Mouse (Mus musculus) urinary bladder, adult 18-20 months (tissue): Measurements from ENCODE around the gene Ripor3.

ENCODE experiments used
- DNase-seq, 2 experiments: peaks; one replicate each; pipeline ENCODE4 v3.0.0; 2022; ENCODE audit warnings: low spot score in 2 of 2, mixed read lengths in 2 of 2

The Ripor3 gene

DNA sequence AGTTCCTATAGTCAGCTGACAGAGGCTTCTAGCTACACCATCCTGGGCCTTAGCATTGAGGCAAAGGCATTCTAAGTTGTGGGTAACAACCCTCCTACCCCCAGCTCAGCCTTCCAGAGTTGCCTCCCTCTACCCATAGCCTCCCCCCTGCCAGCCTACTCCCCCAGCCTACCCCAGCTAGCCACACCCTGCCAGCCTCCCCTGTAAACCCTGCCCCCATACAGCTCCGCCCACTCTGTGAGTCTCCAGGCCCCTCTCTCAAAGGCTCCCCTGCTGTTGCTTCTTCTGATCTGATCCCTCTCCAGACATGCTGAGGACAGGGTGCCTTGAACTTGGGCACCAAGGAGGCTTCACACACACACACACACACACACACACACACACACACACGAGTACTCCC is 21.4 kb upstream of the Ripor3 start:
- DNase-seq, result no peak

DNA sequence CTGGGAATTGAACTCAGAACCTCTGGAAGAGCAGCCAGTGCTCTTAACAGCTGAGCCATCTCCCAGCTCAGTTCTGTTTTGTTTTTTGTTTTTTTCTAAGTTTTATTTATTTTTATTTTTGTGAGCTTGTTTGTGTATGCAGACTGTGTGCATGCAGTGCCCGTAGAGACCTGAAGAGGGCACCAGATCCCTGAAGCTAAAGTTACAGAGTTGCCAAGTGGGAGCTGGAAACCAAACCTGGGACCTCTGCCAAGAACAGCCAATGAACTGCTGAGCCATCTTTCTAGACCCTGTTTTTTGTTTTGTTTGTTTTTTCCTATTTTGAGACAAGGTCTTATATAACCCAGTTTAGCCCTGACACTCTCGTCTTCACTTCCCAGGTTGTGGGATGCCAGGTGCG is 18.0 kb upstream of the Ripor3 start:
- no peak for DNase-seq

DNA sequence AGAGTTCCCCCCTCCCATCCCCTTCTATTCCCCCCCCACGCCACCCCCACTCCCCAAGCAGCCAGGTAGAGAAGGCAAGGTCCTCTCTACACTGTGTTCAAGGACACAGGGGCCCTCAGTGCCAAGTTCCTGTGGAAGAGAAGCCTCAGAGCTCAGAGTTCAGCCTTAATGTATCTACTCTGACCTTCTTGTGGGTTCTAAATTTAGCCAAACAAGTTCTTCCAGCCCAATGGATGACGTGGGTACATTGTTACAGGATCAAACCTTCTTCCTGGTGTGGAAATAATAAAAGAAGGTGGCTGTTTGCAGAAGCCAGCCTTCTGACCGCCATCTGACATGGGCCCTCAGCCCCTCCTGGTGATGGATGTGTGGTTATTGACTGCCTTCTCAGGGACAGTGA is 16.0 kb upstream of the Ripor3 start:
- DNase-seq, result no peak

DNA sequence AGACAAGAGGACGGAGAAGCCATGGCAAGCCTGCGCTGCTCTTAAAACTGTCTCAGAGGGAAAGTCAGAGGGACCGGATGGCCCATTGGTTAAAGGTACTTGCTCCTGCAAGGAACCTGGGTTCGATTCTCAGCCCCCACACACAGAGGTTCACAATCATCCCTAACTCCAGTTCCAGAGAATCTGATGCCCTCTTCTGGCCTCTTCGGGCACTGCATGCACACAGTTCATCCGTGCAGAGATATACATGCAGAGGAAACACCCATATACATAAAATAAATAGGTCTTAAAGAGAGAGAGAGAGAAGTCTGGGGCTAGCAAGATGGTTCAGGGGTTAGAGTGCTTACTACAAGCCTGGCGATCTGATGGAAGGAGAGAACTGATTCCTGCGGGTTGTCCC is 15.5 kb upstream of the Ripor3 start:
- DNase-seq, result no peak

DNA sequence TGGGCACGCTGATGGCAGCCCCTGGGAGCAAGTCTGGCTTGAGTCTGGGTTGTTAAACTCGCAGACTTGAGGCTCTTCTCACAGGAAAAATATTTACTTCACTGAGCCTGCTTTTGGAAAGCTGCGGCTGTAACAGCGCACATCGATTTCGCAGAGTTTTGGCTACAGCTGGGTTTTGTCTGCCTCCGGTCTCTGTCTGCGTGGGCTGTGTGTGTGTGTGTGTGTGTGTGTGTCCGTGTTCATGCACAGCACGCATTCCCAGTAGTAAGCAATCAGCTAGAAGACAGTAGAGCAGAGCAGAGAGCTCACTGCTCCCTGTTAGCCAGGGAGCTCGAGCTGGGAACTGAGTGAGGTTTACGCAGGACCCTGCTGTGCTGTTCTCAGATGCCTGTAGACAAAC is 14.8 kb upstream of the Ripor3 start:
- DNase-seq, result peak in 1 of 2 experiments; percentile 66

DNA sequence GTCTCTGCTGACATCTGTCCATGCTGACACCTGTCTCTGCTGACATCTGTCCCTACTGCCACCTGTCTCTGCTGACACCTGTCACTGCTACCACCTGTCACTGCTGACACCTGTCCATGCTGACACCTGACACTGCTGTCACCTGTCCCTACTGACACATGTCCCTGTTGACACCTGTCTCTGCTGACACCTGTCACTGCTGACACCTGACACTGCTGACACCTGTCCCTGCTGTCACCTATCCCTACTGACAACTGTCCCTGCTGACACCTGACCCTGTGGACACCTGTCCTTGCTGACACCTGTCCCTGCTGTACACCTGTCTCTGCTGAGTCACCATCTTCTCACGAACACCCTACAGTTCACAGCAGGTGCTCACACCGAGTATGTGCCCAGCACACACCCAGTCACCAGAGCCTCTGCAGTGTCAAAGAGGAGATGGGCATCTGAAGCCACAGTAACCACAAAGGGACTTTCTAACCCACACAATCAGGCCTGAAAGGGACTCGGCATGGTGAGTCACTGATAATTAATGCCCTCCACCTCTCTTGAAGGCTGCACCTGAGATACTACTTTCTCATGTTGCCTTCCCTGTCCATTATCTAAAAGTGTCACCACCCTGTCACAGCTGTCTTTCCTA is 13.5 kb upstream of the Ripor3 start:
- DNase-seq, result no peak

DNA sequence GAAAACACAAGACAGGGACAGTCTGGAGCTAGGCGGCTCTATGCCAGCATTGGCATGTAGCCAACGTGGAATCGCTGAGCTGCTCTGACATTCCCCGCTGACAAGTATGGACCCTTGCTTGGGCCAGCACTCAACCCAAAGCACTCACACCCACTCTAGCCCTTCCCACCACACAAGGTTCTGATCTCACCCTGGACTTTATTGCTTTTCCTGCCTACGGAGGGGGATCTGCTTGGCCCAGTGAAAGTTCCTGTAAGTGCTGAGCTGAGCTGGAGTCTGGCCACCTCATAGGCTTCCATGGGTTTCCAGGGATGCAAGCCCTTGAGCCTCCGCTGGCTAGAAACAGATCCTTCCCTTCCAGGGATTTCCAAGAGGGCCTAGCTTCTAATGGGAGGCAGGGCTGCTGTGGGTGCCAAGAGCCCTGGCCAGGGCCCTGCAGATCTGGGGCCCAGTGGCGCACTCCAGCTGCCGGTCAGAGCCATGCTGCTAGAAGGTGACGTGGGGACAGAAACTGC is 8.8 kb upstream of the Ripor3 start:
- DNase-seq, result peak in 1 of 2 experiments; percentile 60

DNA sequence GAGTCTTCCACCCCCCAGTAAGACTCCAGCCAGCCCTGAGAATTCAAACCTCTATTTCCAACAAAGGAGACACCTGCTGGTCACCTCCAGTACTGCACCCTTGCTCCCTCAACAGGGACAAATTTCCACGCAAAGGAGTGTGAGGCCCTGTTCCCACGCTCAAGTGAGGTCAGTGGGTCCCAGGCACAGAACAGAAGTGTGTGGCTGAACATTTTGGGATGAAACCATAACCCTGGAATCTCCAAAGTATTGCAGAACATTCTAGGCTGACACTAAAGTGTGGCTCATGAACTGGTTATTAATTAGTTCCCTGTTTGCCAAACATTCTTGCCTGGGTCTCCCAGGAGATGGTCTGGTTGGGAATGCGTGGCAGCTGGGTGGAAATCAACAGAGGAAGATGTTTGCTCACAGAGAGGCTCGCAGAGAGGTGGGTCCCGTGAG is 6.6 kb upstream of the Ripor3 start:
- peak; percentile 65 to 78 for DNase-seq

DNA sequence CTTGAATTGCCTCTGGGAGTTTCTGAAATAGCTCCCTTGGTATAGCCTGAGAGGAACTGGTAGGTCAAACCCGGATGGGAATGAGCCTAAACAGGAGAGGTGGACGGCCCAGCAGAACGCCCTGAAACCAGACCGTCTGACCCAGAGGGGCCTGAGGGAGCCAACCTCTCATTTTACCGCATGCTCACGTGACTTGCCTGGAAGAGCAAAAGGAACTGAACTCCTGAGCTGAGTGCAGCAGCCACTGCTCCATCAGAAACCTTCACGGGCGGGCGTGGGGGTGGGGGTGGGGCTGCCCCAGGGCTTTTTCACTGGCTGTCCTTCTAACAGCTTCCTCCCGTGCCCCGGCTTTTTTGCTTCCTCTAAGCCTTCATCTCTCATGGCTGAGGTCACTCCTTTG is 475 bp upstream of the Ripor3 start:
- DNase-seq, result no peak

DNA sequence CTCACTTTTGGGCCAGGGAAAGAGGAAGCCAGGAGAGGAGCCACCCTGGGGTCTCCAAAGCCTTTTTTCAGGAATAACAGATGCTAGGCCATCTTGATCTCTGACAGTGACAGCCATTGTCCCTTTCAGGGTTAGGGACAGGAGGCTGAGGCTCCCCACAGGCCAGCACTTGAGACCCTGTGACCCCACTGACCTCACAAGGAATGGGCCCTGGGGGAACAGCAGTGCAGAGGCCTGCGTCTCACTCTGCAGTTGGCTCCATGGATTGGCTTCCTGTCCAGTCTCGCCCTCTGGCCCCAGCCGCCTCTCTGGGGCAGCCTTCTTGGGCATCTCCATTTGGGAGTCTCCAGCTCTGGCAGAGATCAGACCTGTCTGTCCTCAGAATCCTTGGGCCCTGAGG is 2.3 kb downstream of the Ripor3 start:
- no peak for DNase-seq

DNA sequence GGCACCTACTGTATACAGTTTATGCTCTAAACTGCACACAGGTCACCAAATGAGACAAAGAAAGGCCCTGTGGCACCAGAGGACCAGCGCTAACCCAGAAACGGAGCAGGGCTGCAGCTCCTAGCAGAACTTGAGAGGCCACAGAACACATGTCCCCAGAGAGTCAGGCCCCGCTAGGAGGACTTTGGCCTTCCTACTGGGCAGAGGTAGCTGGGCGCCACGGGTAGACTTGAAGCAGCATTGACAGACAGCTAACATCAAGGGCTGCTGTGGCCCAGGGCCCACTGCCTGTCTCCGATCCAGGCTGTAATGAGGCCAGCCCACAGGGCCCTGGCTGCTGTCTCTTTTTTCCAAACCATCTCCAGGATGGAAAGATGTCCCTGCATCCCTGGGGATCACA is 3.9 kb downstream of the Ripor3 start:
- DNase-seq, result no peak

DNA sequence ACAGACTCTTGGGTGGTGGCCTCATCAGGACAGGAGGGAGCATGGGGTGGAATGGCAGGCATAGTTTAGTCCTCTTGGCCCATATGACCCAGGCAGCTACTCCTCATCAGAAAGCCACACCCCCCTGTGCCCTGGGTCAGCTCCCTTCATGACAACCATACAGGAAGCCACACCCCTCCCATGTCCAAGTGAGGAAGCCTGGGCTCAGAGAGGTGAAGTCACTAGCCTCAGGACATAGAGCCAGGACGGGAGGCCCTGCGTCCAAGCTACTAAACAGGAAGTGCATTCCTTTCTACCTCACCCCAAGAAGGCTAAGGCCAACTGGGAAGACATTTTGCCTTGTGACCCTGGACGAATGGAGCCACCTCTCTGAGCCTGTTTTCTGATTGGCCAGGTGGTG is 4.8 kb downstream of the Ripor3 start:
- no peak for DNase-seq

DNA sequence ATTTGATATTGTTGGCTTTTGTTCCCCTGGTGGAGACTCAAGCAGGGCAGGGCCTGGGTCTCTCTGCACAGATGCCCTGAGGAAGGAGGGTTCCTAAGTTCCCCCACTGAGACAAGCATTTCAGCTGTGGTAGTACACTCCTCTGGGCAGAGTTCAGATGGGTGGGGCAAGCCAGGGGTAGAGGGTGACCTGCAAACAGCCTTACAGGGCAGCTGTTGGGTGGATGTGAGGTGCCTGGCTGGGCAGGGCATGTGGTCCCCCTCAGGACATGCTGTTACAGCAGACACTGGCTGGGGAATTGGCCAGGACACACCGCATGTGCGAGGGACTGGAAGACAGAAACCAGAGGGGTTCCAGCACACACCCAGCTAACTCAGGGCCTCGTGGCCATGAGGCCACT is 5.4 kb downstream of the Ripor3 start:
- DNase-seq, result no peak

DNA sequence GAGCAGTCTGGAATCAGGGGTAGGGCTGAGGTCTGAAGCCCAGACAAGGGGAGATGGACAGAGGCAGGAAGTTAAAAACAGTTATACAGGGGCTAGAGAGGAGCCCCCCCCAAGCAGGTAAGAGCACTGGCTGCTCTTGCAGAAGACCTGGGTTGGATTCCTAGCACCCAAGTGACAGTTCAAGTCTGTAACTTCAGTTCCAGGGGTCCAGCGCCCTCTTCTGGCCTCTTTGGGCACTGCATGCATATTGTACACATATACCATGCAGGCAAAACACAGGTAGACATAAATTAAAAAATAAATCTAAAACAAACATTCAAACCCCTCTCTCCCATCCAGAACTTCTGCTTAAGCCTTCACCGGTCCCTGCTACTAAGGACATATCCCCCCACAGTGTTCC is 6.0 kb downstream of the Ripor3 start:
- DNase-seq, result no peak

DNA sequence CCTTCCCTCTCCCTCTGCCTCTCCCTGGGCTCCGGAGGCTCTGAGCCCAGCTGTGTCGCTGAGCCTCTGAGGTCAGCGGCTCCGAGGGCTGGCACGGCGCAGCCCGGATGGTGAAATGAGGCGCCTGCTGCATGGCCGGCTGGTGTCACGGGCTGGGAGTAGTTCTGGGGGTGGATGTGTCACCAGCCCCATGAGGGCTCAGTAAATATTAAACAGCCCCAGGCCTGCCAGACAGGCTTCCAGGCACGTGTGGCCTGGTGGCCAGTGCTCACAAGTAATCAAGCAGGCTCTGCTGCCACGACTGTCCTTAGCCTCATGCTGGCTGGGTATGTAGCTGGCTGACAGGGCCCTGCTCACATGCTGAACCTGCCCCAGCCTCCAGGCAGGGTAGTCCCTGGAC is 7.0 kb downstream of the Ripor3 start:
- peak in 1 of 2 experiments; percentile 79 for DNase-seq

DNA sequence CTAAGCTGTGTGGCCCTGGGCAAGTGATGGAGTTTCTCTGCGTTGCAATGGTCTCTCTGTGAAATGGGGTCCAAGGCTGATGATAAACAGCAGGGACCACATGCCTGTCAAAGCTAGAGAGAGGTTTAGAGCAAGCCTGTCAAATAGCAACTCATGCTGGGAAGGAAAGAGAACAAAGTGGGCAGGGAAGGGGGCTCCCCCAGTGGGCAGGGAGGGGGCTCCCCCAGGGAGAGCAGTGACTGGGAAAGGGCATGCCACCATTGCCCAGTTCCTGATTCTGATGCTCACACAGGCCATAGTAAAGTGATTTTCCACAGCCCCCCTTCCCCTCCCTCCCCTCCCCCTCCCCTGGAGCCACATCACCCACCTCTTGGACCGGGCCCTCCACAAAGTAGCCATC is 7.5 kb downstream of the Ripor3 start:
- no peak for DNase-seq

DNA sequence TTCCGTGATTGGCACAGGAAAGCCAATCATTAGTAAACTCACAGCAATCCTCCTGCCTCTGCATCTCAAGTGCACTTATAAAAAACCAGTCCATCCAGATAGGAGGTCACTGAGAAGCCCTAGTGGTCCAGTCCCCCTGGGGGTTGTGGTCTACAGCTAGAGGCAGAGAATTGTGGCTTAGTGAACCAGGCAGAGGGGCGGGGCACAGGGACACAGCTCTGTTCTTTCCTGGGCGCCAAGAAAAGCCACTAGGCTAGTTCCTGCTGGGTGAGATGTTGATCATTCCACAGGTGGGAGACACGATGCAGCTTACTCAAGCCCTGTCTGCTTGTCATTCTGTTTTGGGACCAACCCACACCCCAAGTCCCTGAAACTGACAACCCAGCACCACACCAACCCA is 8.2 kb downstream of the Ripor3 start:
- peak in 1 of 2 experiments; percentile 42 for DNase-seq

DNA sequence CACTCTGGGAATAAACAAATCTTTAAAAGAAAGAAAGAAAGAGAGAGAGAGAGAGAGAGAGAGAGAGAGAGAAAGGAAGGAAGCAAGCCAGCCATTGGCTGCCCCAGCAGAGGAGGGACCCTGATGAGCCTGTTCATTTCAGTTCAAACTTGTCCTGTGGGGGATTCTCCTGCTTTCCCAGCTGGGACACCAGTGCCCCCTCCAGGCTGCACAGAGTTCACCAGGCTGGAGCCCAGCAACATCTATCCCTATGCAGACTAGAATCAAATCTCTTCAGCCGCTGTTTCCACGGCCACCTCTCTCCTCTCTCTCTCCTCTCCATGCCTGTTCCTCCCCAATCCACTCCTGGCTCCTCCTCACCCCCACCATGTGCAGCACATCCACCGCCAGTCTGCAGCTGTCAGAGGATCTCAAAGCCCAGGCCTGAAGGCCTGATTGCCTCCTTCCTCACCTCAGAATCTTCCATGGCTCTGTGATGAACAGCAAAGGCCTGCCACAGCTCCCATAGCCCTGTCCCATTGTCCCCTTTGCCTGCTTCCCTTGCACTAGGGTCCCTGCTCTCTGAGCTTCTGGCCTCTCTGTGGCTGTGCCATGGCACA is 11.2 kb downstream of the Ripor3 start:
- DNase-seq, result no peak

DNA sequence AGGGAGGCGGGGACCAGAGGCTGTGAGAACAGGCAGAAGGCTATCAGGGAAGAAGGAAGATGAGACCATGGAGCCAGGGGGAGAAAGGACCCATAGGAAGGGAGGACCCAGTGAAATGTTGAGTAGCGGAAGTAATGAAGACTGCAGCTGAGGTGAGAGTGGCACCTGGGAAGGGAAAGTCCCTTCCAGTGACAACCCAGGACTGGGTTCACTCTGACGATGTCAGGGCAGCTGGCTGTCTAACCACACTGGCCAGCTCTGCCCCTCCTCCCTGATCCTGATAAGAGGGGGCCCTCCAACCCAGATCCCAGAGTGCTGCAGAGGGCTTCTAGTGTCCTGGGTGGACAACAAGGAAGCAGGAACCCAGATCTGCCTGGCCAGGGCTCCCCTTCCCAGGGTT is 12.9 kb downstream of the Ripor3 start:
- DNase-seq, result no peak

DNA sequence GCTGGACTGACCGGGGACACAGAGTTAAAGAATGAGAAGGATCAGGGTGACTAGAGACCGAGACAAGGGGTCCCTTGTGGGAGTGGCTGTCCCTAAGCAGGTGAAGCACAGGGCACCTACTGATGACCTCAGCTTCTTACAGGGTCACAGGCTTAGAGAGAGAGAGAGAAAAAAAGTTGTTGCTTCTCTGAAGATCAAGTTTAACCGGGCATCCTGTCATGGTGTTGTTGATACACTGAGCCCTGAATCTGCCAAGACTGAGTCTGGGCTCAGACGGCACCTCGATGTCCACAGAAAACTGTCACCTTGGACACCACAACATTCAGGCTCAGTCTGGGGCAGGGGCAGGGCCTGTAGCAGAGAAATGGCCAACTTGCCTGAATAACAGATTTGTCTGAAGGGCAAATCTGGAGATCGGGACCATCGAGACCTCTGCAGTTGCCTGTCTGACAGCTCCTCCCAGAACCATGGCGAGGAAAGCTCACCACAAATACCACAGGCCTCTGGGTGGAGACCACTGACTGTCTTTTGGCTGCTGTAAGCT is 13.7 kb downstream of the Ripor3 start:
- DNase-seq, result no peak

DNA sequence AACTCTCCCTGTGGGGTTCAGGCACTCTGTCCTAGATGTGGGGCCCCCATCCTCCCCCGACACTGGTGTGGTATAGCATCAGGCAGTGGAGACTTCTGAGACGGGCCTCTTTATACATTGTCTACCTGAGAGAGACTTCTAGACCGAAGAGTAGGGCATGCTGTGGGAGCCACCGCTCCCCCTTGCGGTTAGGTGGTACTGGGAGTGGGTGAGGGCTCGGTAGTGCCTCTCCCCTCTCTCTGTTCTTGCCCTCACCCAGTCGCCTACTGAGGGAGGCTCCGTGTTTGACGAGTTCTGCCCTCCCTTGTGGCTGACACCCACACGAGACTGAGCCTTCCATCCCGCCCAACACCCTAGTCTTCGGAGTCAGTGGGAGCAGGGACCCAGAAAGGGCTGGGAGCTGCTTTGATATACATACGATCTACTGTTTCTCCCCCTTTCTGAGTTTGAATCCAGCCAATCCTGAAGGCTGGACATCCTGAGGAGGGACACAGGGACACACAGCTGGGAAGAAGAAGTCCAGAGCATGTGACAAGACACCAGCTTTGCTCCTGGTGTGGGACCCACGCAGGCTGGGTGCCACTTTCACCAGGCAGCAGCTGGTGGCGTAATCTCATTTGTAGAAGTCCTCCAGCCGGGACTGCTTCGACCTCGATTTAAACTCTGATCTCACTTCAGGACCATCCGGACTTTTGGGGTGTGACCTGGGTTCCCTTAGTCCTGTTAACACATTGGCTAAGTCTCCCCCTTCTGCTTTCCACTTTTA is 14.4 kb downstream of the Ripor3 start:
- no peak for DNase-seq

DNA sequence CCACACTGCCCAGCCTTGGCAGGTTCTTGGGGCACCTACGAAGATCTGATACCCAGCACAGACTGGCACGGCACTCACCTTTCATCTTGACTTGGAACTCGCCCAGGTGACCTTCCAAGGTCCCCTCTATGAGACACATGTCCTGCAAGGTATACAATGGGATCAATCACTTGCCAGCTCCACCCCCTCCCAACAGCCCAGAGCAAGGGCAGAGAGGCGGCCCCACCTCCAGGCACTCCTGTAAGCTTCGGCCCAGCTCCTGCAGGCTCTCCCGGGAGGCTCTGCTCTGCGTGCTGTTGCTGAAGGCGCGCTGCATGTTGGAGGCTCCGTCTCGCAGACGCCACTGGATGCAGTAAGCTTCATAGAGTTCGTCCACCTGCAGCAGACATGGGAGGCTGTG is 17.2 kb downstream of the Ripor3 start:
- no peak for DNase-seq

DNA sequence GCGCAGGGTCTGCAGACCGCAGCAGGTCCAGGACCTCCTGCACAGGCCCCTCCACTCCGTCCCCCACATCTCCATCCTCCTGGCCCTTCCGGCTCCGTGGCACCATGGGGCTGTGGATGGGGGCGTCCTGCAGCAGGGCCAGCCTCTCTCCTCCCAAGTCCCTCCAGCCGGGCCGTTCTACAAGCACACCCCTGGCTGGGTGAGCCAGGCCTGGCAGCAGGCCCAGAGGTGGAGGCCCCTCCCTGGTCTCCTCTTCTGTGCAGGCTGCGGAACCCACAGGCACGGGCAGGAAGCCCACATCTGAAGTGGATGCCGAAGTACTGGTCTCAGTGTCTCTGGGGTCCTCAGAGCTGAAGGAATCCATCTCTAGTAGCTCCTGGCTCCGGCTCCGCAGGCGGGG is 21.1 kb downstream of the Ripor3 start:
- peak in 1 of 2 experiments; percentile 28 for DNase-seq
